Mouse (Mus musculus) olfactory bulb, adult 2 months (tissue): ENCODE measurements around the gene Tor3a.
A peak's percentile ranks its signal among the peaks of the same experiment; 100 is the strongest.

Experiments used
- CTCF ChIP-seq: fragments of 200-500 bp; IDR thresholded peaks from 2 replicates; pipeline ENCODE4 v1.5.1; 2012; ENCODE audit warnings: low read depth, mild to moderate bottlenecking, low read length, moderate library complexity; ENCODE audit not compliant: insufficient read depth
- POLR2A ChIP-seq: fragments of 200-500 bp; IDR thresholded peaks from 2 replicates; pipeline ENCODE4 v1.6.1; 2012; ENCODE audit warnings: mild to moderate bottlenecking, low read depth, low read length, moderate library complexity; ENCODE audit not compliant: insufficient read depth

- TF ChIP-seq CTCF (0 out of 2 replicates have a peak, but pooled peaks have one; percentile 6), POLR2A (no peak)
These were observed 16.6 kb downstream of the Tor3a start for GRCm38 (mm10) chr1:156657523-156657922.
